Mouse (Mus musculus) forelimb bud, embryonic 11.5 days (tissue): ENCODE measurements around the gene Msantd3.

Source experiments
- DNase-seq: peaks from one replicate; pipeline ENCODE4 v3.0.0-alpha.2; 2012; ENCODE audit warnings: low read depth, low spot score

The Msantd3 gene

DNA sequence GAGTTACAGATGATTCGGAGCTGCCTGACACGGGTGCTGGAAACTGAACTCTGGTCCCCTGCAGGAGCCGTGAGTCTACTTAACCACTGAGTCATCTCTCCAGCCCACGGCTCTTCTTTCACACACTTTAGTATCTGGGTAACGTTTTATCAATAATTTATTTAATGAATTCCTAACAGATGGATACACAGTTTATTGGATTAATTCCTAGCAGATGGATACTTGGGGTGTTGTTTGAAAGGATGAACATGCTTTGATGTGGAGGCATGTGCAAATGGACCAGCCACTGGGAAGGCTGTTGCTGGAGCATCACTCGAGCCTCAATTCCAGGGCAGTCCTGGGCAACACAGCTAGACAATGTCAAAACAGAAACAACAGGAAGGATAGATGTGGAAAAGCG is 56.4 kb downstream of the Msantd3 start:
- no peak for DNase-seq

- no peak for DNase-seq
Measured at GRCm38 (mm10) chr4:48605650-48606049, 65.9 kb downstream of the Msantd3 start.

- DNase-seq, result no peak
Measured at GRCm38 (mm10) chr4:48609485-48609884, 69.8 kb downstream of the Msantd3 start.

DNA sequence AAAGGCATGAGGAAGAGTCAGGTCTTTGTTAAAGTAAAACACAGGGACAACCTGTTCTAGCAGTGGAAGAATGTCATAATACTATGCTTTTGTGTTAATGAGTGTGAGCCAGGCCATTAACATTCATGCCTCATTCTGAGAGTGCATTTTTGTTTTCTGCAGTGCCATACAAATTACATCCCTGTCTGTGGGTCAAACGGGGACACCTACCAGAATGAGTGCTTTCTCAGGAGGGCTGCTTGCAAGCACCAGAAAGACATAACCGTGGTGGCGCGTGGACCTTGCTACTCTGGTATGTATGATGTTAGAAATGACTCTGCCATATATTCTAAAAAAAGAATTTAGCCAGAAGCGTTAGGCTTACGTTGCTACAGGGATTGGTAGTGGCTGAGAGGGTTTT is 70.5 kb downstream of the Msantd3 start:
- no peak for DNase-seq
